Mouse (Mus musculus): ENCODE measurements at regions not wholly inside any gene's neighbourhood (a gene's known extent, or its start where the extent isn't known, plus 50 kb on each side); places are given as distances from the start of the nearest gene placed in this dataset.

DNA sequence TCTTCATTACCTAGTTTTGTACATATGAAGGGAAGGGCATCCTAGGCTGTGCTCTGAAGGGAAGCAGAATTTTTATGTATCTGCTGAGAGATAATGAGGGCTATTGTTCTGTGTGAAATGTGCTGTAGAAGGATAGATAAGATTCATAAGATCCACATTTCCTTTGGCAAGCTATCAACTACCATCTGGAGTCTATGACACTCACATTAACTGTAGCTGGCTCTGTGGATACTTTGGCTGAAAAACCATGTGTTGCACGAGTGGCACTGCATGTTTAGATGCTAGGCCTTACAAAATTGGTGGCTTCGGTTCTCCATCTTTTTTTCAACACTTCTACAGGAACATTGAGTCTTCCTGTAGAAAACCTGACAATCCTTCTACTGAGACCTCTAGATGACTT is 140.9 kb downstream of the Cst10 start:
- Histone ChIP-seq H3K79me2 (ENCODE audit: control insufficient read depth, insufficient read depth, low read length) (no peaks in the 10 kb centered on the region), H3K9ac (ENCODE audit: low read depth, low read length) (no peak overlapping the region)
- WGBS, result 52% methylated on average over 2 of the region's 2 CpGs

DNA sequence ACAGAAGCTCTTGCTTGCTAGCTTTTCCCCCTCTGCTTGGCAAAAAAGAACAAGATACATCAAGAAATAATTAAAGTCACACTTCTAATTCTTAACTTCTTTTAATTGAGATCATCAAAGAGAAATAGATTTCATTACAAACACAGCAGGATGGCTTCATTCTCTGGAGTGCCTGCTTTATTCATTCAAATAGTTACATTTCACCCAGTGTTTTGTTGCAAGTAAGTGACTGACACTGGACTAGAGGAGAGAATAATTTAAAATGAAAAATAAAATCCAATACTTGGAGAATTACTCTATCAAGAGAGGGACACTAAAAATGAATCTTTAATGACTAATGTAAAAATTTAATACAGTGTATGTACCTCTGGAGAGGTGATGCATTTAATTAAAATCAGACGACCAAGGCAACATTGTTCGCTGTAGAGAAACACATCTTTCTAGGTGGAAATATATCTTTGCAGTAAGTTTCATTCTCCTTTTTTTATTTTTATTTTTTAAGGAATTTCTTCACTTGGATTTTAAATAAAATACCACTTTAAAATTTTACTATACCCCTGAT is 141.9 kb downstream of the Cst10 start:
- Histone ChIP-seq H3K4me3 (ENCODE audit: insufficient read depth, low read depth, low read length) (no peak overlapping the region), H3K27me3 (ENCODE audit: control insufficient read depth, insufficient read depth, low read length) (no peaks in the 10 kb centered on the region), H3K36me3 (ENCODE audit: control insufficient read depth, insufficient read depth, low read length) (no peaks in the 10 kb centered on the region), H3K4me1 (ENCODE audit: control insufficient read depth, insufficient read depth, low read length) (no peaks in the 10 kb centered on the region), H3K27ac (replicated peaks; ENCODE audit: insufficient read depth, low read depth, low read length) (no peak overlapping the region), H3K79me2 (ENCODE audit: control insufficient read depth, insufficient read depth, low read length) (no peaks in the 10 kb centered on the region), H3K9ac (ENCODE audit: low read depth, low read length) (no peak overlapping the region)
- TF ChIP-seq POLR2A (IDR thresholded peaks at IDR 0.05; ENCODE audit: extremely low read depth, insufficient read depth, low read length) (no peak), CTCF (IDR thresholded peaks at IDR 0.05; ENCODE audit: low read depth, low read length) (no peak)
- 85% methylated on average over 2 of the region's 2 CpGs for WGBS
- no peak for DNase-seq (ENCODE audit: extremely low read depth, low read depth, low spot score)

More for the DNA sequence above, 140.9 kb downstream of the Cst10 start:
- no peaks in the 10 kb centered on the region for H3K36me3 ChIP-seq (ENCODE audit: control insufficient read depth, insufficient read depth, low read length)
- H3K4me3 ChIP-seq (ENCODE audit: insufficient read depth, low read depth, low read length), result no peak overlapping the region
- DNase-seq (ENCODE audit: extremely low read depth, low read depth, low spot score), result no peak
- H3K27me3 ChIP-seq (ENCODE audit: control insufficient read depth, insufficient read depth, low read length), result no peaks in the 10 kb centered on the region
- H3K27ac ChIP-seq (replicated peaks; ENCODE audit: insufficient read depth, low read depth, low read length), result no peak overlapping the region
- H3K4me1 ChIP-seq (ENCODE audit: control insufficient read depth, insufficient read depth, low read length), result no peaks in the 10 kb centered on the region
- TF ChIP-seq CTCF (IDR thresholded peaks at IDR 0.05; ENCODE audit: low read depth, low read length), result no peak
- no peak for TF ChIP-seq POLR2A (IDR thresholded peaks at IDR 0.05; ENCODE audit: extremely low read depth, insufficient read depth, low read length)

DNA sequence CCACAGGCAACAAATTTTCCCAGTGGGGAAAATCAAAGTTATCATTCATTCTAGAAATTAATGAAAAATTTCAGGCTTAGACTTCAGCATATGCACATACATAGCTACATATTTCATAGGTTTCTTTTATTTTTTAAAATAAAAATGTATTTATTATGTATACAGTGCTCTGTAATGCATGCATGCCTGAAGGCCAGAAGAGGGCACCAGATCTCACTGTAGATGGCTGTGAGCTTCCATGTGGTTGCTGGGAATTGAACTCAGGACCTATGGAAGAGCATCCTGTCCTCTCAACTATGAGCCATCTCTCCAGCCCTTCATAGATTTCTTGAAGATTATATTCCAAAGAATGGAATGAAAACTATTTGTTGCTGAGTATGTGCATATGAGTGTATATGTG is 150.4 kb downstream of the Cst10 start:
- H3K27ac ChIP-seq (replicated peaks; ENCODE audit: insufficient read depth, low read depth, low read length), result no peak overlapping the region
- H3K4me3 ChIP-seq (ENCODE audit: insufficient read depth, low read depth, low read length), result no peak overlapping the region
- no peak overlapping the region for H3K9ac ChIP-seq (ENCODE audit: low read depth, low read length)
- H3K27me3 ChIP-seq (ENCODE audit: control insufficient read depth, insufficient read depth, low read length), result no peaks in the 10 kb centered on the region
- H3K79me2 ChIP-seq (ENCODE audit: control insufficient read depth, insufficient read depth, low read length), result no peaks in the 10 kb centered on the region
- H3K36me3 ChIP-seq (ENCODE audit: control insufficient read depth, insufficient read depth, low read length), result no peaks in the 10 kb centered on the region
- peak; percentile 3 for DNase-seq (ENCODE audit: extremely low read depth, low read depth, low spot score)
- no peaks in the 10 kb centered on the region for H3K4me1 ChIP-seq (ENCODE audit: control insufficient read depth, insufficient read depth, low read length)
- TF ChIP-seq CTCF (IDR thresholded peaks at IDR 0.05; ENCODE audit: low read depth, low read length) (peak; percentile 33; the same call in 1 of the 2 replicates), POLR2A (IDR thresholded peaks at IDR 0.05; ENCODE audit: extremely low read depth, insufficient read depth, low read length) (no peak)

DNA sequence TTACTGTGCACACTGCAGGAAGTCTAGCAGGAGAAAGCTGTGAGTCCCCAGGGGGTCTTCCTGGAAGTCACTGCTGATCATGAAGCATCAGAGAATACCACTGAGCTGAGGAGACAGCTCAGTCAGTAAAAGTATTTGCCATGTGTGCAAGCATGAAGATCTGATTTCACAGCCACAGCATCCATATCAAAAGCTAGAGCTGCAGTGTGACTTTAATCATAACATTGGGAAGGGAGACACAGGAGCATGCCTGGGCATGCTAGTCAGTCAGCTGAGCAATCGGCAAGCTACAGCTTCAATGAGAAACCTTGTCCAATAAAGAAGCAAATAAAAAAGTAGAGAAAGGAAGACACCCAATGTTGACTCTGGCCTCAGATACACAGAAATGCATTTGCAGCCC is 168.9 kb downstream of the Cst10 start:
- WGBS, result 82% methylated on average over 1 of the region's 1 CpGs
- no peaks in the 10 kb centered on the region for H3K27me3 ChIP-seq (ENCODE audit: control insufficient read depth, insufficient read depth, low read length)
- TF ChIP-seq CTCF (IDR thresholded peaks at IDR 0.05; ENCODE audit: low read depth, low read length) (no peak), POLR2A (IDR thresholded peaks at IDR 0.05; ENCODE audit: extremely low read depth, insufficient read depth, low read length) (no peak)

DNA sequence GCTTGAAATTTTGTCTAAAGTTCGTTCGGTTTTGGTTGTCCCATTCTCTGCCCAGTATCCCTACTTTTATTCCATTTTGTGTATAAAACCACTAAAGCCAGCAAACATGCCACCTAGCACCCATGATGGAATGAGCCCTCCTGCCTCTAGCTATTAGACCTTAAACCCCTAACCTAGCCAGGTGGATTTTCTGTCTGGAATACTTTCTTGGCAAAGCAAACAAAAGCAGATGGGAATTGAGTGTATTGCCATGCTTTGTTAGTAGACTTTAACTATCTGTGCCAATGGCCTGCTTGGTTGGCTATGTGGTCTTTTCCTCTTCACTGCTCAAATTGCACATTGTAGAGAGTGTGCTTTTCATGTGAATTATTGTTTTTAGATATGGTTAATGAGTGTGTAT is 197.7 kb downstream of the Cst10 start:
- H3K79me2 ChIP-seq (ENCODE audit: control insufficient read depth, insufficient read depth, low read length), result no peaks in the 10 kb centered on the region
- TF ChIP-seq POLR2A (IDR thresholded peaks at IDR 0.05; ENCODE audit: extremely low read depth, insufficient read depth, low read length), result no peak
- no peak for TF ChIP-seq CTCF (IDR thresholded peaks at IDR 0.05; ENCODE audit: low read depth, low read length)
- H3K4me3 ChIP-seq (ENCODE audit: insufficient read depth, low read depth, low read length), result no peak overlapping the region
- H3K36me3 ChIP-seq (ENCODE audit: control insufficient read depth, insufficient read depth, low read length), result no peaks in the 10 kb centered on the region
- H3K27ac ChIP-seq (replicated peaks; ENCODE audit: insufficient read depth, low read depth, low read length), result peak overlapping the region; percentile 44; the same call in 1 of the 2 replicates
- no peaks in the 10 kb centered on the region for H3K27me3 ChIP-seq (ENCODE audit: control insufficient read depth, insufficient read depth, low read length)
- peaks cover 5% of the 10 kb centered on the region; the same call in 1 of the 2 replicates for H3K4me1 ChIP-seq (ENCODE audit: control insufficient read depth, insufficient read depth, low read length)
- DNase-seq (ENCODE audit: extremely low read depth, low read depth, low spot score), result peak; percentile 65
- H3K9ac ChIP-seq (ENCODE audit: low read depth, low read length), result no peak overlapping the region
- 36% methylated on average over 2 of the region's 2 CpGs for WGBS

More for the DNA sequence above, 168.9 kb downstream of the Cst10 start:
- Histone ChIP-seq H3K36me3 (ENCODE audit: control insufficient read depth, insufficient read depth, low read length) (no peaks in the 10 kb centered on the region), H3K4me3 (ENCODE audit: insufficient read depth, low read depth, low read length) (no peak overlapping the region), H3K27ac (replicated peaks; ENCODE audit: insufficient read depth, low read depth, low read length) (no peak overlapping the region), H3K4me1 (ENCODE audit: control insufficient read depth, insufficient read depth, low read length) (no peaks in the 10 kb centered on the region), H3K9ac (ENCODE audit: low read depth, low read length) (no peak overlapping the region), H3K79me2 (ENCODE audit: control insufficient read depth, insufficient read depth, low read length) (no peaks in the 10 kb centered on the region)
- DNase-seq (ENCODE audit: extremely low read depth, low read depth, low spot score), result no peak

DNA sequence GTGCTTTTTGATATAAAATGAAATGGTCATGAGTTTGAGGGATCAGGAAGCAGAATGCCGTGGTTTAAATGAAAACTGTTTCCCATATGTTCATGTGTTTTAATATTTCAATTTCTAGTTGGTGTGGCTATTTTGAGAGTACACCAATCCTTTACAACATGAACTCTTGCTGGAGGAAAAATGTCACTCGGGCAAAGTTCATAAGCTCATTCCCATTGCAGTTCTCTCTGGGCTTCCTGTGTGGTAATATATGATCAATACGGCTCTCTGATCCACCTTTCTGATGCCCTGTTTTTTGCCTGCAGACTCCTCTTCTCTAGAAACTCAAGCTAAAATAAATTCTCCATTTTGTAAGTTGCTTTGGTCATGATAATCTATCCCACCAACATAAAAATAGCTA is 208.5 kb downstream of the Cst10 start:
- Histone ChIP-seq H3K4me1 (ENCODE audit: control insufficient read depth, insufficient read depth, low read length) (peaks cover 5% of the 10 kb centered on the region; the same call in 1 of the 2 replicates), H3K27ac (replicated peaks; ENCODE audit: insufficient read depth, low read depth, low read length) (no peak overlapping the region), H3K36me3 (ENCODE audit: control insufficient read depth, insufficient read depth, low read length) (no peaks in the 10 kb centered on the region), H3K79me2 (ENCODE audit: control insufficient read depth, insufficient read depth, low read length) (no peaks in the 10 kb centered on the region), H3K27me3 (ENCODE audit: control insufficient read depth, insufficient read depth, low read length) (no peaks in the 10 kb centered on the region), H3K4me3 (ENCODE audit: insufficient read depth, low read depth, low read length) (no peak overlapping the region), H3K9ac (ENCODE audit: low read depth, low read length) (no peak overlapping the region)
- TF ChIP-seq CTCF (IDR thresholded peaks at IDR 0.05; ENCODE audit: low read depth, low read length), result no peak
- no peak for TF ChIP-seq POLR2A (IDR thresholded peaks at IDR 0.05; ENCODE audit: extremely low read depth, insufficient read depth, low read length)
- 42% methylated on average over 3 of the region's 3 CpGs for WGBS
- peak; percentile 92 for DNase-seq (ENCODE audit: extremely low read depth, low read depth, low spot score)

Measured in liver, adult 2 months (tissue).